Mouse (Mus musculus) olfactory bulb, adult 2 months (tissue): ENCODE data around the gene Gm5431.

Source experiments
- CTCF ChIP-seq: fragments of 200-500 bp; IDR thresholded peaks from 2 replicates; pipeline ENCODE4 v1.5.1; 2012; ENCODE audit warnings: low read depth, mild to moderate bottlenecking, low read length, moderate library complexity; ENCODE audit not compliant: insufficient read depth
- POLR2A ChIP-seq: fragments of 200-500 bp; IDR thresholded peaks from 2 replicates; pipeline ENCODE4 v1.6.1; 2012; ENCODE audit warnings: mild to moderate bottlenecking, low read depth, low read length, moderate library complexity; ENCODE audit not compliant: insufficient read depth

GRCm38 (mm10) chr11:48869380-48870110 lies 32.5 kb downstream of the Gm5431 start:
- no peak for TF ChIP-seq POLR2A
- no peak for TF ChIP-seq CTCF
